Mouse (Mus musculus) MEL (cell line): ENCODE data around the gene Cyp26a1. TPM values are rescaled to one million over a fixed set of nuclear protein-coding genes. Genes with fewer than 3 reads are reported as not detected.

Experiments used
- DNase-seq: peaks from one replicate; pipeline ENCODE4 v3.0.0; 2011; ENCODE audit warnings: low read depth, low spot score
- H3K27ac ChIP-seq: 2 replicates; pipeline ENCODE4 v1.5.1; 2012; ENCODE audit warnings: low read depth, mild to moderate bottlenecking, control low read depth, low read length, moderate library complexity; ENCODE audit not compliant: control insufficient read depth
- H3K27me3 ChIP-seq, 2 experiments: fragments of 150-350 bp in 1 of 2; sonication (generic) in 1 of 2; 2 replicates each; pipeline ENCODE4 v1.6.1; 2012; ENCODE audit warnings: low read length in 2 of 2, mild to moderate bottlenecking in 2 of 2, improper control_type of control experiment in 1 of 2, moderate library complexity in 1 of 2; ENCODE audit not compliant: insufficient read depth in 2 of 2, control insufficient read depth in 1 of 2
- H3K36me3 ChIP-seq, 2 experiments: 2 replicates each; pipeline ENCODE4 v1.6.1; 2012 to 2014; ENCODE audit warnings: low read length in 2 of 2, improper control_type of control experiment in 1 of 2, inconsistent platforms in 1 of 2, mild to moderate bottlenecking in 1 of 2; ENCODE audit not compliant: insufficient read depth in 2 of 2, control insufficient read depth in 1 of 2
- H3K4me1 ChIP-seq, 2 experiments: fragments of 150-350 bp in 1 of 2; sonication (generic) in 1 of 2; 2 replicates each; pipeline ENCODE4 v1.6.1; 2012; ENCODE audit warnings: low read length in 2 of 2, improper control_type of control experiment in 1 of 2, mild to moderate bottlenecking in 1 of 2; ENCODE audit not compliant: insufficient read depth in 2 of 2, control insufficient read depth in 1 of 2
- H3K4me3 ChIP-seq, 2 experiments: fragments of 150-350 bp in 1 of 2; sonication (generic) in 1 of 2; 2 replicates each; pipeline ENCODE4 v1.5.1; 2012; ENCODE audit warnings: low read depth in 2 of 2, low read length in 2 of 2, mild to moderate bottlenecking in 2 of 2, moderate library complexity in 2 of 2, control low read depth in 1 of 2, improper control_type of control experiment in 1 of 2; ENCODE audit not compliant: control insufficient read depth in 1 of 2, insufficient read depth in 1 of 2
- H3K79me2 ChIP-seq: 2 replicates; pipeline ENCODE4 v1.6.1; 2012; ENCODE audit warnings: mild to moderate bottlenecking, low read length, moderate library complexity; ENCODE audit not compliant: control insufficient read depth, poor library complexity, insufficient read depth
- H3K9ac ChIP-seq: 2 replicates; pipeline ENCODE4 v1.6.1; 2012; ENCODE audit warnings: low read depth, mild to moderate bottlenecking, control low read depth, low read length, moderate library complexity; ENCODE audit not compliant: control insufficient read depth, poor library complexity, severe bottlenecking
- H3K9me3 ChIP-seq: fragments of 150-350 bp; sonication (generic); replicated peaks from 2 replicates; pipeline ENCODE4 v1.6.1; 2012; ENCODE audit warnings: mild to moderate bottlenecking, low read length, improper control_type of control experiment, moderate library complexity; ENCODE audit not compliant: insufficient read depth
- BHLHE40 ChIP-seq: IDR thresholded peaks from 2 replicates; pipeline ENCODE4 v1.6.1; 2012; ENCODE audit warnings: low read depth, mild to moderate bottlenecking, inconsistent platforms, low read length, improper control_type of control experiment, borderline replicate concordance
- EP300 ChIP-seq, 2 experiments: IDR thresholded peaks; 2 replicates each; pipeline ENCODE4 v1.6.1; 2011; ENCODE audit warnings: improper control_type of control experiment in 2 of 2, low read length in 2 of 2, low read depth in 1 of 2, mild to moderate bottlenecking in 1 of 2
- ETS1 ChIP-seq: IDR thresholded peaks from 2 replicates; pipeline ENCODE4 v1.6.1; 2012; ENCODE audit warnings: low read depth, mild to moderate bottlenecking, inconsistent platforms, low read length, improper control_type of control experiment, moderate library complexity
- GABPA ChIP-seq: IDR thresholded peaks from 2 replicates; pipeline ENCODE4 v1.6.1; 2012; ENCODE audit warnings: low read depth, mild to moderate bottlenecking, inconsistent platforms, low read length, improper control_type of control experiment, moderate library complexity
- GATA1 ChIP-seq: IDR thresholded peaks from 2 replicates; pipeline ENCODE4 v1.6.1; 2011; ENCODE audit warnings: low read depth, low read length, improper control_type of control experiment
- JUND ChIP-seq: IDR thresholded peaks from 2 replicates; pipeline ENCODE4 v1.6.1; 2011; ENCODE audit warnings: low read depth, mild to moderate bottlenecking, improper control_type of control experiment, low read length
- MAX ChIP-seq: IDR thresholded peaks from 2 replicates; pipeline ENCODE4 v1.6.1; 2011; ENCODE audit warnings: low read length, improper control_type of control experiment
- MAZ ChIP-seq: IDR thresholded peaks from 2 replicates; pipeline ENCODE4 v1.6.1; 2012; ENCODE audit warnings: low read depth, mild to moderate bottlenecking, inconsistent platforms, low read length, improper control_type of control experiment
- MYB ChIP-seq: IDR thresholded peaks from 2 replicates; pipeline ENCODE4 v1.6.1; 2011; ENCODE audit warnings: mild to moderate bottlenecking, low read depth, low read length, improper control_type of control experiment
- POLR2A ChIP-seq, 2 experiments: IDR thresholded peaks; 2 replicates each; pipeline ENCODE4 v1.6.1; 2011 to 2012; ENCODE audit warnings: low read length in 2 of 2, mild to moderate bottlenecking in 2 of 2, control low read depth in 1 of 2, improper control_type of control experiment in 1 of 2, low read depth in 1 of 2, moderate library complexity in 1 of 2; ENCODE audit not compliant: control insufficient read depth in 1 of 2, insufficient read depth in 1 of 2, poor library complexity in 1 of 2
- RCOR1 ChIP-seq: IDR thresholded peaks from 2 replicates; pipeline ENCODE4 v1.6.1; 2012; ENCODE audit warnings: low read depth, mild to moderate bottlenecking, inconsistent platforms, low read length, improper control_type of control experiment
- SIN3A ChIP-seq: IDR thresholded peaks from 2 replicates; pipeline ENCODE4 v1.6.1; 2012; ENCODE audit warnings: low read length, improper control_type of control experiment, inconsistent platforms
- SMC3 ChIP-seq: IDR thresholded peaks from 2 replicates; pipeline ENCODE4 v1.6.1; 2011; ENCODE audit warnings: low read depth, low read length, improper control_type of control experiment
- TAL1 ChIP-seq: IDR thresholded peaks from 2 replicates; pipeline ENCODE4 v1.6.1; 2012; ENCODE audit warnings: mild to moderate bottlenecking, inconsistent platforms, low read length, moderate library complexity, mixed read lengths
- USF1 ChIP-seq: IDR thresholded peaks from 2 replicates; pipeline ENCODE4 v1.6.1; 2014; ENCODE audit warnings: low read depth, mild to moderate bottlenecking, inconsistent platforms, low read length, improper control_type of control experiment, moderate library complexity
- ZKSCAN1 ChIP-seq: IDR thresholded peaks from 2 replicates; pipeline ENCODE4 v1.6.1; 2012; ENCODE audit warnings: low read depth, mild to moderate bottlenecking, inconsistent platforms, low read length, improper control_type of control experiment, moderate library complexity
- ZMIZ1 ChIP-seq: IDR thresholded peaks from 2 replicates; pipeline ENCODE4 v1.6.1; 2012; ENCODE audit warnings: low read depth, mild to moderate bottlenecking, inconsistent platforms, low read length, improper control_type of control experiment, moderate library complexity
- ZNF384 ChIP-seq: IDR thresholded peaks from 2 replicates; pipeline ENCODE4 v1.6.1; 2012; ENCODE audit warnings: low read depth, mild to moderate bottlenecking, inconsistent platforms, low read length, improper control_type of control experiment
- polyA plus RNA-seq, 2 experiments: library from polyadenylated mRNA; stranded (reverse) in 1 of 2; unstranded in 1 of 2; fragments of >175 nt in 1 of 2; fragments of >200 nt in 1 of 2; gene quantifications; 2 replicates each; pipeline versions ENCODE4 v1.2.1 to v1.2.4; 2012; ENCODE audit warnings: low replicate concordance in 2 of 2, low read depth in 1 of 2; ENCODE audit not compliant: insufficient read length in 2 of 2, insufficient read depth in 1 of 2, missing spikeins in 1 of 2
- total RNA-seq: library from RNA; depleted of rRNA; stranded (reverse); fragments of 300-350 nt; gene quantifications from 2 replicates; pipeline ENCODE4 v1.2.3, GENCODE M21; 2012

Cyp26a1 gene
- total and polyA plus RNA-seq, 3 experiments, result not detected

- no peaks in the 10 kb centered on the region for H3K79me2 ChIP-seq
- TF ChIP-seq RCOR1 (no peak), ZNF384 (no peak), ZKSCAN1 (no peak), JUND (no peak), SMC3 (no peak), MAX (no peak), MYB (no peak), MAZ (no peak), ETS1 (no peak), ZMIZ1 (no peak), POLR2A (IDR thresholded peaks at IDR 0.05; ENCODE audit: control insufficient read depth in 1 of 2, insufficient read depth in 1 of 2, low read depth in 1 of 2, low read length in 2 of 2, poor library complexity in 1 of 2) (no peak), BHLHE40 (no peak), GABPA (no peak), GATA1 (no peak)
- TF ChIP-seq, all 39 proteins: peak for 0
- H3K9me3 ChIP-seq, result no peaks in the 10 kb centered on the region
- no peak for DNase-seq
- H3K4me3 ChIP-seq, result no peak overlapping the region
- H3K9ac ChIP-seq, result no peak overlapping the region
- no peaks in the 10 kb centered on the region for H3K27me3 ChIP-seq
- no peak overlapping the region for H3K27ac ChIP-seq
- H3K36me3 ChIP-seq, result peaks cover 0 to 17% of the 10 kb centered on the region in 2 experiments; a peak in 2 of 4 replicates
- peaks cover 2 to 34% of the 10 kb centered on the region in 2 experiments for H3K4me1 ChIP-seq
Measured at GRCm38 (mm10) chr19:37716524-37717175, 19.1 kb downstream of the Cyp26a1 start.

GRCm38 (mm10) chr19:37719166-37719565 lies 21.6 kb downstream of the Cyp26a1 start:
- peak; percentile 49 to 60; a peak in 2 of 4 replicates for TF ChIP-seq EP300 (IDR thresholded peaks at IDR 0.05; ENCODE audit: low read depth in 1 of 2, low read length in 2 of 2)
- TF ChIP-seq USF1, result no peak
- TF ChIP-seq RCOR1, result peak; percentile 8; the same call in 1 of the 2 replicates
- peak; percentile 74 for TF ChIP-seq GATA1
- TF ChIP-seq SIN3A, result no peak
- TF ChIP-seq TAL1, result peak; percentile 53
- TF ChIP-seq, all 39 proteins: peak for 4

More at GRCm38 (mm10) chr19:37719166-37719565, 21.6 kb downstream of the Cyp26a1 start:
- DNase-seq, result peak; percentile 61
- H3K27me3 ChIP-seq, result no peaks in the 10 kb centered on the region
- H3K9ac ChIP-seq, result no peak overlapping the region
- peaks cover 0 to 17% of the 10 kb centered on the region in 2 experiments; a peak in 2 of 4 replicates for H3K36me3 ChIP-seq
- no peaks in the 10 kb centered on the region for H3K79me2 ChIP-seq
- no peak overlapping the region for H3K4me3 ChIP-seq
- peaks cover 2 to 34% of the 10 kb centered on the region in 2 experiments for H3K4me1 ChIP-seq
- no peaks in the 10 kb centered on the region for H3K9me3 ChIP-seq
- H3K27ac ChIP-seq, result peak overlapping the region; percentile 41
